Mouse (Mus musculus) forebrain, embryonic 15.5 days (tissue): ENCODE measurements around the gene Adgrg1. TPM values are rescaled to one million over a fixed set of nuclear protein-coding genes. Genes with fewer than 3 reads are reported as not detected.

ENCODE experiments used
- ATAC-seq: fragments of 200-750 bp; cut with Nextera tagmentation; replicated peaks from 2 replicates; pipeline ENCODE4 v1.8.0; 2017; ENCODE audit warnings: mild to moderate bottlenecking, moderate TSS enrichment, moderate library complexity
- H3K27ac ChIP-seq: fragments of 300-500 bp; sonication (generic); replicated peaks from 2 replicates; pipeline ENCODE4 v1.5.1; 2015; ENCODE audit warnings: mild to moderate bottlenecking, inconsistent platforms
- H3K27me3 ChIP-seq: fragments of 300-500 bp; sonication (generic); 2 replicates; pipeline ENCODE4 v1.6.1; 2015; ENCODE audit warnings: inconsistent platforms
- H3K36me3 ChIP-seq: fragments of 300-500 bp; sonication (generic); 2 replicates; pipeline ENCODE4 v1.6.1; 2015; ENCODE audit warnings: mild to moderate bottlenecking, inconsistent platforms
- H3K4me1 ChIP-seq: fragments of 300-500 bp; sonication (generic); 2 replicates; pipeline ENCODE4 v1.6.1; 2015; ENCODE audit warnings: inconsistent platforms
- H3K4me2 ChIP-seq: fragments of 300-500 bp; sonication (generic); replicated peaks from 2 replicates; pipeline ENCODE4 v1.6.1; 2015; ENCODE audit warnings: mild to moderate bottlenecking, inconsistent platforms
- H3K4me3 ChIP-seq: fragments of 300-500 bp; sonication (generic); 2 replicates; pipeline ENCODE4 v1.5.1; 2015; ENCODE audit warnings: mild to moderate bottlenecking, inconsistent platforms
- H3K9ac ChIP-seq: fragments of 300-500 bp; sonication (generic); replicated peaks from 2 replicates; pipeline ENCODE4 v1.6.1; 2015; ENCODE audit warnings: mild to moderate bottlenecking, inconsistent platforms
- H3K9me3 ChIP-seq: fragments of 300-500 bp; sonication (generic); 2 replicates; pipeline ENCODE4 v1.6.1; 2016; ENCODE audit warnings: inconsistent platforms
- WGBS: fragments of 180-500 bp; shearing (Covaris S2); methylation state at CpG from one replicate; pipeline ENCODE4 v1.1.7; 2015; ENCODE audit warnings: mixed read lengths; 5-methylcytosine and 5-hydroxymethylcytosine counted together
- polyA plus RNA-seq: library from polyadenylated mRNA; unstranded; fragments of >200 nt; fragmentation: Nextera tagmentation; extraction: Ambion mirVana; gene quantifications from 2 replicates; pipeline ENCODE4 v1.2.1, GENCODE M21; 2015

Gene Adgrg1
- polyA plus RNA-seq, 1 experiment from 2014 or later, result 135 TPM

DNA sequence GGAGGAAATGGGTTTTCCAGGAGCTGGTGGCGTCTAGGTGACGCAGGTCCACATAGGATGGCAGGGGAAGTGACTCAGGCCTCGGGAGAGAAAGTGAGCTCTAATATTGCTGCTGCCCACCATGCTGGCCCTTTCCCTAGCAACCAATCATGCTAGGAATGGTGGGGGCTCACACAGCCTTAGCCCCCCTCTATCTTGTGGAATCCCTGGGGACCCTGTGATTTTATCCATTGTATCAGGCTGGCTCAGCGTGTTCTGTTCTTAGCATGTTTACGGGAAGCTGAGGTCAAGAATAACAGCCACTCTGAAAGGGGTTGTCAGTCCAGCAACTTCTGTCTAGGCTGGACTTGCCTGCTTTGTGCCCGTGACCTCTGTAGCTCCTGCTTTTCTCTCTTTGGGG lies 24.5 kb downstream of the Adgrg1 start:
- Histone ChIP-seq H3K9ac (peak overlapping the region; percentile 84), H3K36me3 (peaks cover 14% of the 10 kb centered on the region), H3K4me1 (peaks cover 70% of the 10 kb centered on the region), H3K9me3 (no peaks in the 10 kb centered on the region), H3K27me3 (no peaks in the 10 kb centered on the region), H3K4me2 (peak overlapping the region; percentile 67), H3K4me3 (peak overlapping the region; percentile 57), H3K27ac (peak overlapping the region; percentile 96)
- no peak for ATAC-seq
- WGBS, result 27% methylated on average over 6 of the region's 6 CpGs

DNA sequence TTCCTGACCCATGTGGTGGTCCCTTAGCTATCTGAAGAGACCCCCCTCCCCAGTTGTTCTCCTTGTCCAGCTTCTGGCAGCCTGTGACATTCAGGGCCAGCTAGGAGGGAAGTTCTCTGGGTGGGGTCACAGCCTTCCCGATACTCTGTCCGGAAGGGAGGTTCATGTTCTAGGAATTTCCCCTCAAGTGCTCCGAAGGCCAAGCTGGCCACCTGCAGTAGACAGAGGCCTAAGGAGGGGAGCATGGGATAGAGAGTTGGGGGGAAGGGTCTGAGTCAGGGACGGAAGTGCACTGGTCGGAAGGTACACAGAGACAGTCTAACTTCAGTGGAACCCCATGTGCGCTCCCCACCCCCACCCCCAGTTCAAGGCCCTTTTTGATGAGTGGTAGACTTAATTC lies 25.4 kb downstream of the Adgrg1 start:
- H3K4me3 ChIP-seq, result peak overlapping the region; percentile 57
- WGBS, result 30% methylated on average over 6 of the region's 6 CpGs
- H3K4me1 ChIP-seq, result peaks cover 61% of the 10 kb centered on the region
- ATAC-seq, result no peak
- H3K27me3 ChIP-seq, result no peaks in the 10 kb centered on the region
- H3K27ac ChIP-seq, result peak overlapping the region; percentile 96
- H3K36me3 ChIP-seq, result peaks cover 24% of the 10 kb centered on the region
- H3K9ac ChIP-seq, result peak overlapping the region; percentile 33
- H3K4me2 ChIP-seq, result peak overlapping the region; percentile 67
- no peaks in the 10 kb centered on the region for H3K9me3 ChIP-seq

DNA sequence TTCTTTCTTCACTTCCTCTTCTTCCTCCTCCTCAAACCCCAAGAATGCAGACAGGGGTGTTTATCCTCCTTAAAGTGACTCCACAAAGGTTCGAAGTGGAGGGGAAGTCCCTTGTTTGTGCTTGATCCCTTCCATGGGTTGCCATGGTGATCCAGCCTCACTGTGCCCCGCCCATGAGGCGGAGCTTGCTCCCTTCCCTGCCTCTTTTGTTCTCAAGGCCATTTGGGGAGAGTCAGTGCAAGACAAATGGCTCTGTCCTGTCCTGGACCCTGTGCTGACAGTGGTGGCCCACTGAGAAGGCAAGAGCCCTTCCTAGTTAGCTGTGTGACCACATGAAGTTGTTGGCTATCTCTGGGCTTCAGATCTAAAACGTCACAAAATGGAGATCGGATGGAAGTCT lies 26.1 kb downstream of the Adgrg1 start:
- Histone ChIP-seq H3K9ac (no peak overlapping the region), H3K4me3 (peak overlapping the region; percentile 57; the same call in 1 of the 2 replicates)

DNA sequence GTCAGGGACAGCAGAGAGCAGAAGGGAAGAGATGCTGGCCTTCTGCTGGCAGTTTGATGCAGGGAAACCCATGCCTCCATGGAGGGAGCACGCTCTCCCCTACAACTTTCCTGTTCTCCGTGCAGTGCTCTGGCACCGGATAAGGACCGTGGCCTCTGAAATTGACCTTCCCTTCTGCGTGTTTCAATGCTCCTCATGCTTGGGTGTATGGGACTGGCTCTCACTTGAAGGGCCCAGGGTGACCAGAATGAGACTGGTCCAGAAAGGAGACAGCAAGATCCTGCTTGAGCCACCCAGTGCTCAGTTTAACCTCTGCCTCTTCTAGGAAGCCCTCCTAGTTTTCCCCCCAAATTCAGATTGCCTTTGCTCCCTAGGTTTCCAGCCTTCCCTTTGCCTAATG lies 26.6 kb downstream of the Adgrg1 start:
- Histone ChIP-seq H3K27me3 (no peaks in the 10 kb centered on the region), H3K27ac (peak overlapping the region; percentile 96), H3K9ac (no peak overlapping the region), H3K4me1 (peaks cover 61% of the 10 kb centered on the region), H3K9me3 (no peaks in the 10 kb centered on the region), H3K36me3 (peaks cover 36% of the 10 kb centered on the region), H3K4me3 (0 out of 2 replicates have a peak overlapping the region, but pooled peaks have one; percentile 57), H3K4me2 (peak overlapping the region; percentile 67)
- 61% methylated on average over 5 of the region's 5 CpGs for WGBS
- peak; percentile 7 for ATAC-seq

More for the DNA sequence above, 26.1 kb downstream of the Adgrg1 start:
- 9% methylated on average over 5 of the region's 5 CpGs for WGBS
- ATAC-seq, result peak; percentile 38
- H3K27ac ChIP-seq, result peak overlapping the region; percentile 96
- H3K4me2 ChIP-seq, result peak overlapping the region; percentile 67
- no peaks in the 10 kb centered on the region for H3K9me3 ChIP-seq
- peaks cover 61% of the 10 kb centered on the region for H3K4me1 ChIP-seq
- H3K36me3 ChIP-seq, result peaks cover 31% of the 10 kb centered on the region
- no peaks in the 10 kb centered on the region for H3K27me3 ChIP-seq

DNA sequence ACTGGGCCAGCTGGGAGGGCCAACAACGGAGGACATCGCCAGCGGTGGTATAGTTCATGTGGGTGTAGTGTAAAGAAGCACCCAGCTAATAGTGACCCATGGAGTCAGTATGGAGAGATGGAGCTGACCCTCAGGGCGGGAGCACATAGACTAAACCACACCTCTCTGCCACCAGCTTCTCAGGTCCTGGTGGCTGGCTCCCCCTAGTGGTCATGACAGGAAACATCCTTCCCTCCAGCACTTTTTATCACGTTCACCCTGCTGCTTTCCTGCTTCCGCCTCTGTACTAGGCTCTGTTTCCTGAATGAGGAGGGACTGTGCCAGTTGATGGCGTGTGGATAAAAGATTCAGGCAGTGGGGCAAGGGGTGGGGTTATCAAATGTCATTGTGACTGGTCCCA lies 27.1 kb downstream of the Adgrg1 start:
- no peak overlapping the region for H3K4me3 ChIP-seq
- ATAC-seq, result peak; percentile 67
- H3K27ac ChIP-seq, result peak overlapping the region; percentile 96
- H3K36me3 ChIP-seq, result peaks cover 40% of the 10 kb centered on the region
- no peak overlapping the region for H3K9ac ChIP-seq
- 6% methylated on average over 7 of the region's 7 CpGs for WGBS
- 0 out of 2 replicates have a peak overlapping the region, but pooled peaks have one; percentile 67 for H3K4me2 ChIP-seq
- peaks cover 57% of the 10 kb centered on the region for H3K4me1 ChIP-seq
- H3K9me3 ChIP-seq, result no peaks in the 10 kb centered on the region
- H3K27me3 ChIP-seq, result no peaks in the 10 kb centered on the region

DNA sequence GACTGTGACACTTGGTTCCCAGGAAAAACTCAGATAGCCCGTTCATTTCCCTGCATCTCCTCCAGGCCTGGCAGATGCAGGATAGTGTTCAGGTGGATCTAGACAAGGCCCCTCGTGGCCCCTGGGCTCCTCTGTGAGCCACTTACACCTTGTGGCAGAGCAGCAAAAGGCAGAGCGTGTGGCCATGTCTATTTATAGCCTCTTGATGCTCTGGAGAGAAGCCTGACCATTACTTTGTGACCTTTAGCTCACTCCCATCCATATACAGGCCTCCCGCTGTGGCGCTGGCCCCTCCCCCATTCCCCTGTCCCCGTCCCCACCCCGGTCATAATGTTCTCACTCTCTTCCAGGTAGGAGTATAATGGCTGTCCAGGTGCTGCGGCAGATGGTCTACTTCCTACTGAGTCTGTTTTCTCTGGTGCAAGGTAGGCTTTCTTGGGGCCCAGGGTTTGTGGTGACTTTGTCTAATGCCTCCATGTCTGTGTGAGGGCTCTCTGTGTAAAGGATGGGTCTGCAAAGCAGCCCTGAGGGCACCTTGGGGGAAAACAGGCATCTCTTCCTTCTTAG lies 27.6 kb downstream of the Adgrg1 start:
- no peaks in the 10 kb centered on the region for H3K27me3 ChIP-seq
- no peaks in the 10 kb centered on the region for H3K9me3 ChIP-seq
- H3K4me3 ChIP-seq, result no peak overlapping the region
- no peak overlapping the region for H3K4me2 ChIP-seq
- no peak overlapping the region for H3K9ac ChIP-seq
- peaks cover 44% of the 10 kb centered on the region for H3K36me3 ChIP-seq
- peaks cover 52% of the 10 kb centered on the region for H3K4me1 ChIP-seq
- ATAC-seq, result peak; percentile 2; the same call in 1 of the 2 replicates
- 66% methylated on average over 8 of the region's 8 CpGs for WGBS
- peak overlapping the region; percentile 44; the same call in 1 of the 2 replicates for H3K27ac ChIP-seq

DNA sequence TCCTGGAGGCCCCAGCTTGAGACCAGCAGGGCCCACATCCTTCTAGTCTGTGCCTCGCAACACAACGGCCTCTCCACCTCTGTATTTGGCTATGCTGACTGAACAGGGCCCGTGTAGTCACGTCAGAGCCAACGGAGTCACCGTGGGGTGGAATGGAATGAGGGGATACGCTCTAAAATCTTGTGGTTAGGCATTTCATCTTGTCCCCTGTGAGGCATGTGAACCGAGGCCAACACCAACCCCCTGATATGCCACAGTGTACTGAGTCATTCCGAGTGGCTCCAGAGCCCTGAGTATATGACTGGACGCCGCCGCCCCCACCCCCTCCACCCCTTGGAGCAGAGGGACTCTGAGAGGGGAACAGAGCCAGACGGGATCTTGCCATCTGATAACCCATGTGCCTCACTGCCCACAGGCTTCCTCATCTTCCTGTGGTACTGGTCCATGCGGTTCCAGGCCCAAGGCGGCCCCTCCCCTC lies 37.9 kb downstream of the Adgrg1 start:
- 87% methylated on average over 15 of the region's 15 CpGs for WGBS
- Histone ChIP-seq H3K27me3 (no peaks in the 10 kb centered on the region), H3K9me3 (no peaks in the 10 kb centered on the region), H3K27ac (no peak overlapping the region), H3K4me2 (no peak overlapping the region), H3K36me3 (peaks cover 83% of the 10 kb centered on the region), H3K4me1 (no peaks in the 10 kb centered on the region), H3K4me3 (no peak overlapping the region), H3K9ac (no peak overlapping the region)
- ATAC-seq, result no peak; the same call in 1 of the 2 replicates

DNA sequence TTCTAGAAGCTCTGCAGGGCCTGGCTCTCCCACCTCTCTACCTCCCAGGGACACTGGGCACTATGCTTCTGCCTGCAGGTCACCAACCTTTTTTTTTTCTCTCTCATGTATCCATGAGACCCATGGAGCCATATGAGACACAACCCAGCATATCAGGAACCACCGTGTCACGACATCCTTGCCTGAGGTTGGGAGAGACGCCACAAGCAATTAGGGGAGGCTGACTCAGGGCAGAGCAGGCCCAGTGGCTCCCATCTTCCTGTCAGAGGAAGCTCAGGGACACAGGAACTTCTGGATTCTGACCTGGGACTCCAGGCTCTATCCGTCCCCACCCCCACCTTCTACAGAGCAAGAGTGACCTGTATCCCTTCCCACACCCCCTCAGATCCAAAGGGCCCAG lies 41.3 kb downstream of the Adgrg1 start:
- peaks cover 50% of the 10 kb centered on the region for H3K36me3 ChIP-seq
- H3K27ac ChIP-seq, result no peak overlapping the region
- no peaks in the 10 kb centered on the region for H3K4me1 ChIP-seq
- ATAC-seq, result no peak
- no peak overlapping the region for H3K9ac ChIP-seq
- WGBS, result 84% methylated on average over 4 of the region's 4 CpGs
- no peaks in the 10 kb centered on the region for H3K27me3 ChIP-seq
- no peaks in the 10 kb centered on the region for H3K9me3 ChIP-seq
- no peak overlapping the region for H3K4me2 ChIP-seq
- no peak overlapping the region for H3K4me3 ChIP-seq

DNA sequence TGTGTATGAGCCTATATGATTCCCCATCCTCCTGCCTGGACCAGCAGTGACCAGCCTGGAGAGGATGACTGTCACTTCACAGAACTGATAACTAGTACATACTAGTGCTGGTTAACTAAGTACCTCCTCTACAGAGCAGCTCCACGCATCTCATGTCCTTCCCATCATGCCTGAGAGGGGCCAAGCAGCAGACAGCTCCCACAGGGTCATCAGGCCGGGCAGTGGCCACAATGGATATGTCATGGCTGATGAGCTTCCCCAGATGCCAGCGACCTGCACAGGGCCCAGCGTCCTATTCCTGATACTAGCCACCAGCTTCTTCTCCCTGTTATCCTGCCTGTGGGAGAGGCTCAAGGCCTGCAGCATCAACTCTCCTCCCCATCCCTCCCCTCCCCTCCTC lies 42.1 kb downstream of the Adgrg1 start:
- no peak overlapping the region for H3K27ac ChIP-seq
- H3K9ac ChIP-seq, result no peak overlapping the region
- WGBS, result 75% methylated on average over 4 of the region's 4 CpGs
- no peaks in the 10 kb centered on the region for H3K4me1 ChIP-seq
- H3K4me3 ChIP-seq, result no peak overlapping the region
- H3K9me3 ChIP-seq, result no peaks in the 10 kb centered on the region
- no peak; the same call in 1 of the 2 replicates for ATAC-seq
- H3K27me3 ChIP-seq, result no peaks in the 10 kb centered on the region
- peaks cover 41% of the 10 kb centered on the region for H3K36me3 ChIP-seq
- no peak overlapping the region for H3K4me2 ChIP-seq

DNA sequence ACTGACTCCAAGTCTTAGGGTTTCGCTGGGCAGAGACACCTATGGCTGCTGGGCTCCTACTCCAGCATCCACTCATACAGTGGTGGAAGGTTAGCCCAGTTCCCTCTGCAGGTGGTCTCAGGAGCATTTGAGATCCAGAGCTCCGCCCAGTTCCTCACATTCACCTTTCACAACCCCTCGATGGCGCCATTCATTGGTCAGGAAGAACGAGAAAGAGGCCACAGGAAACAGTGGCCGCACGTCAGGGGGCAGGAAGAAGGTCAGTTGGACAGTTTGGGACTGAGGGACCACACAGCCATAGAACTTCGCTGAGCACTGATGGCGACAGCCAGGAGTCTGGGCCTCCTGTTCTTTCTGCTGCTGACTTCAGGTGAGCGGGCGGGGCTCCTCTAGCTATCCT lies 42.9 kb downstream of the Adgrg1 start, which contains the start of gene Adgrg3:
Gene Adgrg3 (plus strand): TSS at position 242 of the 400 bp plus-strand sequence.
- Histone ChIP-seq H3K4me3 (no peak within 1 kb of the TSS), H3K4me1 (no peaks in the 10 kb centered on the region), H3K27ac (no peak within 1 kb of the TSS), H3K27me3 (no peaks in the 10 kb centered on the region), H3K4me2 (no peak within 1 kb of the TSS), H3K9ac (no peak within 1 kb of the TSS), H3K9me3 (no peaks in the 10 kb centered on the region), H3K36me3 (peaks cover 34% of the 10 kb centered on the region)
- WGBS, result 83% methylated on average over 11 of the region's 11 CpGs
- ATAC-seq, result no peak

DNA sequence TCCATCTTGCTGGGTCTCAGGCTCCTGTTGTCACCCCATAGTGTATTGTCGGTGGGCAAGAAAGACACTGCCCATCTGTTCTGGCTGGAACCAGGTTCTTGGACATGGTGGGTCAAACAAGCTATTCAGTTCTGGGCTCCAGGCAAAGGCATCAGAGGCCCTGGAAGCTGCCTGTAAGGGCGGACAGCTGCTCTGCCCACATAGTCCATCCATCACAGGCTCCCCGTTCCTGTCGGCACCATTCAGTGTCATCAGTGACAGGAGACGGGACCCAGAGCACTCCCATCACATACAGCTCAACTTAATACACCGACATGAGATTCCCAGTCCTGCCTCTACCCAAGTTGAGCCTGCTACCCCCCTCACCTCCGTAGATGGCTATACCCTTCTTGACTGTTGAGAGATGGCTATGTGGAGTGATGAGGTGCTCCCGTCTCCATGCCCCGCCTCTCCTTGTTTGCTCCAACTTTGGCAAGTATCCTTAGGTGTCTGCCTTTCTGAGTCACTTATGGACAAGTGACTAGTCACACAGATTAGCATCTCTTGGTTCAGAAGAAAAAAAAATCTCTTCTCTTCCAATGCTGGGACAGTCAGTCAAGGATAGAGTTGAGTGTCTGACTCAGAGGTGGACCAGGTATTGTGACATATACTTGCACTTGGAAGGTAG lies 43.6 kb downstream of the Adgrg1 start:
- Histone ChIP-seq H3K4me2 (no peak overlapping the region), H3K9ac (no peak overlapping the region), H3K36me3 (peaks cover 27% of the 10 kb centered on the region), H3K27ac (no peak overlapping the region), H3K9me3 (no peaks in the 10 kb centered on the region), H3K27me3 (no peaks in the 10 kb centered on the region), H3K4me3 (no peak overlapping the region), H3K4me1 (no peaks in the 10 kb centered on the region)
- ATAC-seq, result no peak
- WGBS, result 92% methylated on average over 9 of the region's 9 CpGs

DNA sequence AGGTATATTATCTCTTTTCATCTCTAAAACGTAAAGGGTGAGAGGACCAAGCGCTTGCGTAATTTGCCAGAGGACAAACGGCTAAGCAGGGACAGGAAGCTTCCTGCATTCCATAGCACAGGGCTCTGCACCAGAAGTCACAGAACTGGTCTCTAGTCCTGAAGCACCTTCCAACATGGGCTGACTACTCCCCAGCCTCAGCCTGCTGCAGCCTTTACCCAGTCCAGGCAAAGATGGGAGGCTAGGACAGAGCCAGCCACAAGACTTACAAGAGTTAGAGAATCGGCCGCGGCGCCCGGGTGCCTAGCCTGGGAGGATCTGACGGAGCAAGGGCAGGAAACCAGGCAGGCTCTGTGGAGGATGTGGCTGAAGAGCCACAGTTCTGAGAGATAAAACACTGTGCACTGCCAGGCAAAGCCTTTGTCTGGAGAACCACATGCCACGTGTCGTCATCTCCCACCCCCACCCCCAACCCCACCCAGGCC lies 45.8 kb downstream of the Adgrg1 start:
- no peak overlapping the region for H3K27ac ChIP-seq
- H3K4me2 ChIP-seq, result no peak overlapping the region
- ATAC-seq, result no peak
- peaks cover 5% of the 10 kb centered on the region; the same call in 1 of the 2 replicates for H3K36me3 ChIP-seq
- no peak overlapping the region for H3K4me3 ChIP-seq
- no peaks in the 10 kb centered on the region for H3K27me3 ChIP-seq
- H3K4me1 ChIP-seq, result no peaks in the 10 kb centered on the region
- no peak overlapping the region for H3K9ac ChIP-seq
- 80% methylated on average over 12 of the region's 12 CpGs for WGBS
- H3K9me3 ChIP-seq, result no peaks in the 10 kb centered on the region
